Mouse (Mus musculus): ENCODE results near the gene Agap1. TPM values are rescaled to one million over a fixed set of nuclear protein-coding genes. Genes with fewer than 3 reads are reported as not detected.
A peak's percentile ranks its signal among the peaks of the same experiment; 100 is the strongest.

Agap1 gene
- polyA plus RNA-seq, 1 experiment from 2014 or later, result 27.2 TPM

GRCm38 (mm10) chr1:89439351-89439750 lies 15.3 kb upstream of the Agap1 start:
- peaks cover 34% of the 10 kb centered on the region for H3K4me1 ChIP-seq (replicated peaks)

GRCm38 (mm10) chr1:89441236-89441897 lies 13.2 kb upstream of the Agap1 start:
- no peaks in the 10 kb centered on the region for H3K9me3 ChIP-seq
- DNase-seq (ENCODE audit: low spot score), result no peak
- peak overlapping the region; percentile 72 for H3K27ac ChIP-seq
- peaks cover 30% of the 10 kb centered on the region for H3K4me1 ChIP-seq (replicated peaks)
- 15% methylated on average over 5 of the region's 5 CpGs for WGBS
- H3K27me3 ChIP-seq (ENCODE audit: insufficient read depth, poor library complexity, severe bottlenecking), result peaks cover 5% of the 10 kb centered on the region; the same call in 1 of the 2 replicates
- H3K4me3 ChIP-seq, result no peak overlapping the region
- no peaks in the 10 kb centered on the region for H3K36me3 ChIP-seq

More at GRCm38 (mm10) chr1:89439351-89439750, 15.3 kb upstream of the Agap1 start:
- DNase-seq (ENCODE audit: low spot score), result no peak
- Histone ChIP-seq H3K9me3 (no peaks in the 10 kb centered on the region), H3K27me3 (ENCODE audit: insufficient read depth, poor library complexity, severe bottlenecking) (peaks cover 9% of the 10 kb centered on the region), H3K36me3 (no peaks in the 10 kb centered on the region), H3K27ac (no peak overlapping the region), H3K4me3 (no peak overlapping the region)
- 79% methylated on average over 6 of the region's 6 CpGs for WGBS

- no peak for DNase-seq (ENCODE audit: low spot score)
- 65% methylated on average over 9 of the region's 9 CpGs for WGBS
- Histone ChIP-seq H3K9me3 (no peaks in the 10 kb centered on the region), H3K27ac (peak overlapping the region; percentile 68), H3K4me3 (no peak overlapping the region), H3K36me3 (no peaks in the 10 kb centered on the region), H3K4me1 (replicated peaks) (peaks cover 30% of the 10 kb centered on the region), H3K27me3 (ENCODE audit: insufficient read depth, poor library complexity, severe bottlenecking) (no peaks in the 10 kb centered on the region; the same call in 1 of the 2 replicates)
Observed at GRCm38 (mm10) chr1:89443512-89443911, 11.1 kb upstream of the Agap1 start.

- WGBS, result 55% methylated on average over 3 of the region's 3 CpGs
- DNase-seq (ENCODE audit: low spot score), result no peak
- Histone ChIP-seq H3K27ac (peak overlapping the region; percentile 68), H3K27me3 (ENCODE audit: insufficient read depth, poor library complexity, severe bottlenecking) (no peaks in the 10 kb centered on the region), H3K4me3 (no peak overlapping the region), H3K36me3 (no peaks in the 10 kb centered on the region), H3K4me1 (replicated peaks) (peaks cover 27% of the 10 kb centered on the region), H3K9me3 (no peaks in the 10 kb centered on the region)
Observed at GRCm38 (mm10) chr1:89444014-89444413, 10.6 kb upstream of the Agap1 start.

GRCm38 (mm10) chr1:89450139-89450538 lies 4.5 kb upstream of the Agap1 start:
- no peaks in the 10 kb centered on the region for H3K36me3 ChIP-seq
- 80% methylated on average over 7 of the region's 7 CpGs for WGBS
- H3K4me3 ChIP-seq, result no peak overlapping the region
- no peak for DNase-seq (ENCODE audit: low spot score)
- peaks cover 12% of the 10 kb centered on the region for H3K4me1 ChIP-seq (replicated peaks)
- H3K9me3 ChIP-seq, result no peaks in the 10 kb centered on the region
- H3K27ac ChIP-seq, result no peak overlapping the region
- peaks cover 11% of the 10 kb centered on the region; the same call in 1 of the 2 replicates for H3K27me3 ChIP-seq (ENCODE audit: insufficient read depth, poor library complexity, severe bottlenecking)

- no peak overlapping the region for H3K4me3 ChIP-seq
- H3K27me3 ChIP-seq (ENCODE audit: insufficient read depth, poor library complexity, severe bottlenecking), result peaks cover 11% of the 10 kb centered on the region; the same call in 1 of the 2 replicates
- WGBS, result 93% methylated on average over 8 of the region's 8 CpGs
- no peak overlapping the region for H3K27ac ChIP-seq
- no peaks in the 10 kb centered on the region for H3K9me3 ChIP-seq
- H3K4me1 ChIP-seq (replicated peaks), result peaks cover 30% of the 10 kb centered on the region
- DNase-seq (ENCODE audit: low spot score), result no peak
- no peaks in the 10 kb centered on the region for H3K36me3 ChIP-seq
Observed at GRCm38 (mm10) chr1:89452138-89452537, 2.5 kb upstream of the Agap1 start.

- peaks cover 9% of the 10 kb centered on the region; the same call in 1 of the 2 replicates for H3K9me3 ChIP-seq
- 40% methylated on average over 6 of the region's 6 CpGs for WGBS
- peaks cover 11% of the 10 kb centered on the region; the same call in 1 of the 2 replicates for H3K27me3 ChIP-seq (ENCODE audit: insufficient read depth, poor library complexity, severe bottlenecking)
- no peak for DNase-seq (ENCODE audit: low spot score)
- peak overlapping the region; percentile 97 for H3K27ac ChIP-seq
- peaks cover 8% of the 10 kb centered on the region for H3K36me3 ChIP-seq
- H3K4me1 ChIP-seq (replicated peaks), result peaks cover 41% of the 10 kb centered on the region
- H3K4me3 ChIP-seq, result peak overlapping the region; percentile 89
Observed at GRCm38 (mm10) chr1:89453666-89454065, 940 bp upstream of the Agap1 start.

GRCm38 (mm10) chr1:89455421-89456091 lies 950 bp downstream of the Agap1 start:
- peaks cover 11% of the 10 kb centered on the region; the same call in 1 of the 2 replicates for H3K27me3 ChIP-seq (ENCODE audit: insufficient read depth, poor library complexity, severe bottlenecking)
- H3K36me3 ChIP-seq, result peaks cover 11% of the 10 kb centered on the region
- under 1% methylated on average over 51 of the region's 51 CpGs for WGBS
- peak; percentile 55 for DNase-seq (ENCODE audit: low spot score)
- H3K27ac ChIP-seq, result peak overlapping the region; percentile 97
- H3K4me1 ChIP-seq (replicated peaks), result peaks cover 46% of the 10 kb centered on the region
- peak overlapping the region; percentile 89 for H3K4me3 ChIP-seq
- peaks cover 13% of the 10 kb centered on the region; the same call in 1 of the 2 replicates for H3K9me3 ChIP-seq

GRCm38 (mm10) chr1:89456456-89456855 lies 1.9 kb downstream of the Agap1 start:
- Histone ChIP-seq H3K4me3 (peak overlapping the region; percentile 89), H3K9me3 (peaks cover 13% of the 10 kb centered on the region; the same call in 1 of the 2 replicates), H3K4me1 (replicated peaks) (peaks cover 55% of the 10 kb centered on the region), H3K27ac (peak overlapping the region; percentile 97; the same call in 1 of the 2 replicates), H3K27me3 (ENCODE audit: insufficient read depth, poor library complexity, severe bottlenecking) (peaks cover 11% of the 10 kb centered on the region; the same call in 1 of the 2 replicates), H3K36me3 (peaks cover 11% of the 10 kb centered on the region)
- whole genome bisulfite sequencing, result 22% methylated on average over 5 of the region's 5 CpGs
- DNase-seq (ENCODE audit: low spot score), result no peak

GRCm38 (mm10) chr1:89457126-89458031 lies 2.8 kb downstream of the Agap1 start:
- Histone ChIP-seq H3K27me3 (ENCODE audit: insufficient read depth, poor library complexity, severe bottlenecking) (peaks cover 10% of the 10 kb centered on the region; the same call in 1 of the 2 replicates), H3K27ac (no peak overlapping the region), H3K4me1 (replicated peaks) (peaks cover 65% of the 10 kb centered on the region), H3K9me3 (peaks cover 13% of the 10 kb centered on the region; the same call in 1 of the 2 replicates), H3K36me3 (peaks cover 11% of the 10 kb centered on the region), H3K4me3 (peak overlapping the region; percentile 89)
- 39% methylated on average over 17 of the region's 17 CpGs for WGBS
- DNase-seq (ENCODE audit: low spot score), result no peak

GRCm38 (mm10) chr1:89461881-89462280 lies 7.3 kb downstream of the Agap1 start:
- H3K4me1 ChIP-seq (replicated peaks), result peaks cover 73% of the 10 kb centered on the region
- H3K4me3 ChIP-seq, result no peak overlapping the region
- no peak overlapping the region for H3K27ac ChIP-seq
- peaks cover 11% of the 10 kb centered on the region for H3K36me3 ChIP-seq
- WGBS, result 85% methylated on average over 5 of the region's 5 CpGs
- H3K9me3 ChIP-seq, result peaks cover 13% of the 10 kb centered on the region; the same call in 1 of the 2 replicates
- DNase-seq (ENCODE audit: low spot score), result no peak
- no peaks in the 10 kb centered on the region for H3K27me3 ChIP-seq (ENCODE audit: insufficient read depth, poor library complexity, severe bottlenecking)

GRCm38 (mm10) chr1:89463138-89463537 lies 8.5 kb downstream of the Agap1 start:
- DNase-seq (ENCODE audit: low spot score), result no peak
- Histone ChIP-seq H3K9me3 (peaks cover 10% of the 10 kb centered on the region; the same call in 1 of the 2 replicates), H3K36me3 (peaks cover 8% of the 10 kb centered on the region), H3K4me3 (no peak overlapping the region), H3K4me1 (replicated peaks) (peaks cover 73% of the 10 kb centered on the region), H3K27me3 (ENCODE audit: insufficient read depth, poor library complexity, severe bottlenecking) (no peaks in the 10 kb centered on the region), H3K27ac (peak overlapping the region; percentile 35)
- 48% methylated on average over 8 of the region's 8 CpGs for WGBS

Measured in hindbrain, embryonic 10.5 days (tissue).